Mouse (Mus musculus) cerebral cortex, adult 2 months (tissue): Measurements from ENCODE around the gene Fam193b.

Experiments
- WGBS: fragments of 180-500 bp; shearing (Covaris S2); methylation state at CpG from one replicate; pipeline ENCODE4 v1.1.7; 2018; 5-methylcytosine and 5-hydroxymethylcytosine counted together

Fam193b gene

GRCm38 (mm10) chr13:55527834-55528772, 42.8 kb downstream of the Fam193b start:
- 51% methylated on average over 18 of the region's 18 CpGs for WGBS

GRCm38 (mm10) chr13:55527212-55527611, 43.7 kb downstream of the Fam193b start:
- WGBS = 89% methylated on average over 16 of the region's 16 CpGs

GRCm38 (mm10) chr13:55525733-55526553, 45.0 kb downstream of the Fam193b start:
- WGBS = 65% methylated on average over 16 of the region's 16 CpGs

- WGBS = 90% methylated on average over 23 of the region's 23 CpGs
Measured at GRCm38 (mm10) chr13:55523951-55524600, 46.8 kb downstream of the Fam193b start.

- 69% methylated on average over 17 of the region's 17 CpGs for WGBS
Measured at GRCm38 (mm10) chr13:55523278-55523677, 47.6 kb downstream of the Fam193b start.

- 64% methylated on average over 8 of the region's 8 CpGs for WGBS
Measured at GRCm38 (mm10) chr13:55522730-55523129, 48.2 kb downstream of the Fam193b start.

GRCm38 (mm10) chr13:55519606-55520005, 51.3 kb downstream of the Fam193b start:
- WGBS = 51% methylated on average over 4 of the region's 4 CpGs

GRCm38 (mm10) chr13:55516955-55517354, 54.0 kb downstream of the Fam193b start:
- WGBS = 3% methylated on average over 5 of the region's 5 CpGs

GRCm38 (mm10) chr13:55513828-55514227, 57.1 kb downstream of the Fam193b start:
- WGBS = 34% methylated on average over 9 of the region's 9 CpGs

GRCm38 (mm10) chr13:55513111-55513748, 57.7 kb downstream of the Fam193b start, which contains the start of gene Pdlim7:
Gene Pdlim7 (minus strand): TSS chr13:55513676.
- WGBS = under 1% methylated on average over 55 of the region's 55 CpGs

- WGBS = 3% methylated on average over 25 of the region's 25 CpGs
Measured at GRCm38 (mm10) chr13:55512379-55513031, 58.4 kb downstream of the Fam193b start.

- WGBS = 51% methylated on average over 5 of the region's 5 CpGs
Measured at GRCm38 (mm10) chr13:55511492-55511861, 59.4 kb downstream of the Fam193b start.

GRCm38 (mm10) chr13:55510668-55511491, 60.0 kb downstream of the Fam193b start:
- 28% methylated on average over 6 of the region's 6 CpGs for WGBS

- 55% methylated on average over 3 of the region's 3 CpGs for WGBS
Measured at GRCm38 (mm10) chr13:55510332-55510667, 60.6 kb downstream of the Fam193b start.

GRCm38 (mm10) chr13:55508531-55508930, 62.4 kb downstream of the Fam193b start:
- 92% methylated on average over 10 of the region's 10 CpGs for WGBS

GRCm38 (mm10) chr13:55507877-55508276, 63.0 kb downstream of the Fam193b start:
- WGBS = 66% methylated on average over 11 of the region's 11 CpGs

GRCm38 (mm10) chr13:55506697-55507096, 64.2 kb downstream of the Fam193b start:
- WGBS = 48% methylated on average over 10 of the region's 10 CpGs

- 94% methylated on average over 9 of the region's 9 CpGs for WGBS
Measured at GRCm38 (mm10) chr13:55505810-55506209, 65.1 kb downstream of the Fam193b start.

- WGBS = 81% methylated on average over 5 of the region's 5 CpGs
Measured at GRCm38 (mm10) chr13:55504390-55504789, 66.5 kb downstream of the Fam193b start.

GRCm38 (mm10) chr13:55502405-55502804, 68.5 kb downstream of the Fam193b start:
- 51% methylated on average over 8 of the region's 8 CpGs for WGBS
